ENCODE assay signal across 19 mouse cellular contexts in genomic region chr6:33637192-33637591, GRCm38 (mm10).
"Had no signal": no experiment of that assay in that cellular context is flagged by ENCODE, and none has a peak within 500 bp of the region (broad histone marks: within the 10 kb centered on the region; RNA-seq: fewer than 3 reads in every experiment).

No protein-coding gene starts in this region.

- ATAC-seq: midbrain, embryonic 16.5 days had no signal

- H3K9ac ChIP-seq: midbrain, embryonic 12.5 days; neural tube, embryonic 13.5 days; neural tube, embryonic 15.5 days; stomach, embryonic 15.5 days had no signal

- H3K27me3 ChIP-seq: midbrain, embryonic 12.5 days; neural tube, embryonic 13.5 days; neural tube, embryonic 15.5 days; stomach, embryonic 15.5 days had no signal

- H3K27ac ChIP-seq: midbrain, embryonic 10.5 days; midbrain, embryonic 12.5 days; neural tube, embryonic 13.5 days; neural tube, embryonic 15.5 days; stomach, embryonic 15.5 days; stomach, postnatal 0 days had no signal

- H3K4me3 ChIP-seq: midbrain, embryonic 10.5 days; midbrain, embryonic 12.5 days; myocyte; neural tube, embryonic 13.5 days; neural tube, embryonic 15.5 days; stomach, embryonic 15.5 days had no signal

- DNase-seq: lung, adult 2 months; lung, postnatal 10 days; lung, postnatal 4 days; midbrain, embryonic 14.5 days; retina, postnatal 1 day; right cerebral cortex, adult 18-20 months; right cerebral cortex, postnatal 25 days; right cerebral cortex, postnatal 4 days; thymus, adult 2 months; thymus, postnatal 25 days; thymus, postnatal 4 days had no signal

- H3K9me3 ChIP-seq: midbrain, embryonic 10.5 days; midbrain, embryonic 12.5 days; neural tube, embryonic 13.5 days; neural tube, embryonic 15.5 days; stomach, embryonic 15.5 days had no signal

- H3K4me2 ChIP-seq: midbrain, embryonic 12.5 days; neural tube, embryonic 13.5 days; neural tube, embryonic 15.5 days; stomach, embryonic 15.5 days had no signal

- H3K4me1 ChIP-seq: midbrain, embryonic 10.5 days; midbrain, embryonic 12.5 days; neural tube, embryonic 13.5 days; neural tube, embryonic 15.5 days; stomach, embryonic 15.5 days had no signal

- H3K36me3 ChIP-seq: midbrain, embryonic 10.5 days; midbrain, embryonic 12.5 days; neural tube, embryonic 13.5 days; neural tube, embryonic 15.5 days; stomach, embryonic 15.5 days had no signal
